Mouse (Mus musculus) erythroblast, embryonic 14.5 days (primary cell): ENCODE data around the gene Nkd2. TPM values are rescaled to one million over a fixed set of nuclear protein-coding genes. Genes with fewer than 3 reads are reported as not detected.

Source experiments
- H3K27me3 ChIP-seq: 2 replicates; pipeline ENCODE4 v1.6.1; 2012; ENCODE audit warnings: inconsistent platforms; ENCODE audit not compliant: control insufficient read depth
- H3K36me3 ChIP-seq: 2 replicates; pipeline ENCODE4 v1.6.1; 2012; ENCODE audit warnings: mild to moderate bottlenecking, inconsistent platforms; ENCODE audit not compliant: control insufficient read depth
- H3K4me1 ChIP-seq: 2 replicates; pipeline ENCODE4 v1.6.1; 2012; ENCODE audit warnings: inconsistent platforms; ENCODE audit not compliant: control insufficient read depth
- H3K4me3 ChIP-seq: replicated peaks from 2 replicates; pipeline ENCODE3; 2012; ENCODE audit warnings: moderate library complexity, mild to moderate bottlenecking, inconsistent platforms
- H3K9me3 ChIP-seq: 2 replicates; pipeline ENCODE4 v1.6.1; 2012; ENCODE audit warnings: low read length, inconsistent platforms, mixed read lengths; ENCODE audit not compliant: control insufficient read depth
- GATA1 ChIP-seq: IDR thresholded peaks from 2 replicates; pipeline ENCODE4 v1.6.1; 2012; ENCODE audit warnings: low read length, inconsistent platforms, mixed read lengths
- TAL1 ChIP-seq: IDR thresholded peaks from 3 replicates; pipeline ENCODE4 v1.6.1; 2012; ENCODE audit warnings: low read length, inconsistent platforms, mixed read lengths
- polyA plus RNA-seq: library from polyadenylated mRNA; stranded (reverse); fragments of >175 nt; gene quantifications from 2 replicates; pipeline ENCODE4 v1.2.3, GENCODE M21; 2012

The Nkd2 gene
- polyA plus RNA-seq, 1 experiment, result not detected

GRCm38 (mm10) chr13:73769916-73770682 is 77.3 kb downstream of the Nkd2 start:
- Histone ChIP-seq H3K4me1 (peaks cover 6% of the 10 kb centered on the region), H3K27me3 (no peaks in the 10 kb centered on the region), H3K4me3 (no peak overlapping the region), H3K36me3 (peaks cover 2% of the 10 kb centered on the region; the same call in 1 of the 2 replicates), H3K9me3 (no peaks in the 10 kb centered on the region)
- no peak for TF ChIP-seq TAL1
- no peak for TF ChIP-seq GATA1

Other genes with a start within 250 kb of the Nkd2 start
- 3.7 TPM in 2 replicates for gene Clptm1l, start 243.6 kb downstream of the Nkd2 start, polyA plus RNA-seq
- 0.02 TPM in 1 of 2 replicates, not detected in the other for gene Tert, start 220.7 kb downstream of the Nkd2 start, polyA plus RNA-seq
- gene Slc6a18, start 169.6 kb downstream of the Nkd2 start, polyA plus RNA-seq, result not detected in 2 replicates
- gene Slc6a19, start 142.8 kb downstream of the Nkd2 start, polyA plus RNA-seq, result not detected in 2 replicates
- 0.04 and 0.20 TPM in 2 replicates for gene Slc12a7, start 114.5 kb downstream of the Nkd2 start, polyA plus RNA-seq
- gene Trip13, start 90.2 kb upstream of the Nkd2 start, polyA plus RNA-seq, result 0.09 and 0.15 TPM in 2 replicates
- gene Brd9, start 90.2 kb upstream of the Nkd2 start, polyA plus RNA-seq, result 6.7 and 7.7 TPM in 2 replicates
- not detected in 2 replicates for gene Zdhhc11, start 116.2 kb upstream of the Nkd2 start, polyA plus RNA-seq
- gene Tppp, start 161.8 kb upstream of the Nkd2 start, polyA plus RNA-seq, result 0.02 TPM in 1 of 2 replicates, not detected in the other
- gene Cep72, start 214.7 kb upstream of the Nkd2 start, polyA plus RNA-seq, result 0.34 and 0.61 TPM in 2 replicates